Mouse (Mus musculus): ENCODE results near the gene Serpinf1.

Serpinf1 gene

GRCm38 (mm10) chr11:75455041-75455736, 32.7 kb upstream of the Serpinf1 start:
- DNase-seq, result no peak

GRCm38 (mm10) chr11:75453991-75454930, 31.8 kb upstream of the Serpinf1 start, which contains the start of gene Wdr81:
Wdr81 (minus strand) TSS chr11:75454717.
- peak; percentile 84 for DNase-seq

- DNase-seq, result peak; percentile 35
Measured at GRCm38 (mm10) chr11:75452812-75453557, 30.5 kb upstream of the Serpinf1 start.

GRCm38 (mm10) chr11:75452081-75452480, 29.6 kb upstream of the Serpinf1 start:
- no peak for DNase-seq

GRCm38 (mm10) chr11:75450936-75451335, 28.4 kb upstream of the Serpinf1 start:
- DNase-seq, result no peak

GRCm38 (mm10) chr11:75450304-75450908, 27.9 kb upstream of the Serpinf1 start:
- DNase-seq, result no peak

GRCm38 (mm10) chr11:75449695-75450094, 27.2 kb upstream of the Serpinf1 start:
- peak; percentile 71 for DNase-seq

GRCm38 (mm10) chr11:75448575-75448974, 26.1 kb upstream of the Serpinf1 start:
- no peak for DNase-seq

- DNase-seq, result no peak
Measured at GRCm38 (mm10) chr11:75443711-75444110, 21.2 kb upstream of the Serpinf1 start.

- DNase-seq, result peak; percentile 41
Measured at GRCm38 (mm10) chr11:75441601-75442000, 19.1 kb upstream of the Serpinf1 start.

GRCm38 (mm10) chr11:75441034-75441433, 18.5 kb upstream of the Serpinf1 start:
- DNase-seq, result no peak

- DNase-seq, result no peak
Measured at GRCm38 (mm10) chr11:75439951-75440350, 17.4 kb upstream of the Serpinf1 start.

- DNase-seq, result no peak
Measured at GRCm38 (mm10) chr11:75439363-75439762, 16.9 kb upstream of the Serpinf1 start, which contains the start of gene Serpinf2. Serpinf2 (minus strand) TSS chr11:75439591.

- DNase-seq, result no peak
Measured at GRCm38 (mm10) chr11:75438804-75439203, 16.3 kb upstream of the Serpinf1 start.

- no peak for DNase-seq
Measured at GRCm38 (mm10) chr11:75438194-75438593, 15.7 kb upstream of the Serpinf1 start.

GRCm38 (mm10) chr11:75434138-75434537, 11.6 kb upstream of the Serpinf1 start:
- DNase-seq, result no peak

GRCm38 (mm10) chr11:75431307-75431706, 8.8 kb upstream of the Serpinf1 start:
- peak; percentile 77 for DNase-seq

- DNase-seq, result no peak
Measured at GRCm38 (mm10) chr11:75429019-75429705, 6.7 kb upstream of the Serpinf1 start.

- DNase-seq, result no peak
Measured at GRCm38 (mm10) chr11:75424459-75424858, 2.0 kb upstream of the Serpinf1 start.

- no peak for DNase-seq
Measured at GRCm38 (mm10) chr11:75424033-75424432, 1.5 kb upstream of the Serpinf1 start.

GRCm38 (mm10) chr11:75423091-75423490, 590 bp upstream of the Serpinf1 start:
- DNase-seq, result no peak
